29 mouse cellular contexts compared by ENCODE assay signal in genomic region chr13:96990045-96990444, GRCm38 (mm10). TPM values are rescaled to one million over a fixed set of nuclear protein-coding genes. Genes with fewer than 3 reads are reported as not detected.
"Had no signal": no experiment of that assay in that cellular context is flagged by ENCODE, and none has a peak within 500 bp of the region (broad histone marks: within the 10 kb centered on the region; RNA-seq: fewer than 3 reads in every experiment).

No protein-coding gene starts in this region.

- H3K27me3 ChIP-seq: kidney, embryonic 15.5 days; midbrain, embryonic 12.5 days; midbrain, embryonic 15.5 days; neural tube, embryonic 12.5 days; neural tube, embryonic 15.5 days had no signal

- H3K4me1 ChIP-seq: midbrain, embryonic 12.5 days; midbrain, embryonic 15.5 days; neural tube, embryonic 12.5 days had no signal

- DNase-seq: kidney, postnatal 10 days; layer of hippocampus, postnatal 36 days; liver, embryonic 13.5 days; lung, adult 2 months; lung, postnatal 14 days; lung, postnatal 4 days; right cerebral cortex, adult 18-20 months; right cerebral cortex, postnatal 14 days; right cerebral cortex, postnatal 4 days; thymus, adult 2 months; thymus, postnatal 25 days had no signal

- ATAC-seq: midbrain, embryonic 15.5 days had no signal

- H3K27ac ChIP-seq: kidney, embryonic 15.5 days; left cerebral cortex, adult 2 months; liver, embryonic 13.5 days; midbrain, embryonic 12.5 days; midbrain, embryonic 15.5 days; neural tube, embryonic 12.5 days; neural tube, embryonic 15.5 days; stomach, postnatal 0 days had no signal

- H3K4me3 ChIP-seq: kidney, embryonic 15.5 days; left cerebral cortex, adult 2 months; liver, embryonic 13.5 days; midbrain, embryonic 12.5 days; midbrain, embryonic 15.5 days; neural tube, embryonic 12.5 days; neural tube, embryonic 15.5 days had no signal

RNA-seq across cellular contexts. Expression of gene 1700029F12Rik, which starts 44.1 kb away (rescaled TPM):
- total RNA-seq: layer of hippocampus, adult 8-10 months; layer of hippocampus, postnatal 10 days; layer of hippocampus, postnatal 36 days; left cerebral cortex, adult 2 months; left cerebral cortex, postnatal 10 days; left cerebral cortex, postnatal 36 days; liver, adult 2 months; megakaryocyte, adult 5-6 weeks had no signal
- polyA plus RNA-seq: kidney, embryonic 15.5 days; limb, embryonic 11.5 days; limb, embryonic 14.5 days; liver, adult 2 months; liver, embryonic 13.5 days; liver, embryonic 16.5 days; lung, adult 2 months; lung, embryonic 16.5 days; midbrain, embryonic 12.5 days; midbrain, embryonic 15.5 days; neural tube, embryonic 12.5 days; neural tube, embryonic 15.5 days; stomach, embryonic 14.5 days; stomach, postnatal 0 days had no signal
